Mouse (Mus musculus) liver, embryonic 14.5 days (tissue): ENCODE data around the gene Btnl2. TPM values are rescaled to one million over a fixed set of nuclear protein-coding genes. Genes with fewer than 3 reads are reported as not detected.

Experiments used
- ATAC-seq: fragments of 200-750 bp; cut with Nextera tagmentation; 2 replicates; pipeline ENCODE4 v1.8.0; 2017; ENCODE audit warnings: moderate number of reproducible peaks, mild to moderate bottlenecking, moderate library complexity; ENCODE audit not compliant: insufficient read depth
- DNase-seq, 3 experiments: peaks; one replicate each; pipeline ENCODE4 v3.0.0-alpha.2; 2012 to 2013; ENCODE audit warnings: low read depth in 3 of 3, low spot score in 3 of 3
- H3K27ac ChIP-seq: fragments of 300-500 bp; sonication (generic); 2 replicates; pipeline ENCODE4 v1.5.1; 2014; ENCODE audit warnings: moderate library complexity, mild to moderate bottlenecking, control low read depth, inconsistent platforms
- H3K27me3 ChIP-seq: fragments of 300-500 bp; sonication (generic); 2 replicates; pipeline ENCODE4 v1.6.1; 2014; ENCODE audit warnings: mild to moderate bottlenecking, low read length, moderate library complexity; ENCODE audit not compliant: control insufficient read depth, insufficient read depth
- H3K36me3 ChIP-seq: fragments of 300-500 bp; sonication (generic); replicated peaks from 2 replicates; pipeline ENCODE4 v1.6.1; 2014; ENCODE audit warnings: low read depth; ENCODE audit not compliant: control insufficient read depth, insufficient read depth
- H3K4me1 ChIP-seq, 2 experiments: fragments of 200-500 bp in 1 of 2; fragments of 300-500 bp in 1 of 2; sonication (generic) in 1 of 2; replicated peaks; 2 replicates each; pipeline ENCODE4 v1.6.1; 2012 to 2014; ENCODE audit warnings: antibody characterized with exemption in 1 of 2, inconsistent platforms in 1 of 2, low read length in 1 of 2; ENCODE audit not compliant: control insufficient read depth in 2 of 2, insufficient read depth in 2 of 2
- H3K4me2 ChIP-seq: fragments of 300-500 bp; sonication (generic); 2 replicates; pipeline ENCODE4 v1.6.1; 2014; ENCODE audit warnings: low read depth, mild to moderate bottlenecking, control low read depth, moderate library complexity
- H3K4me3 ChIP-seq, 2 experiments: fragments of 200-500 bp in 1 of 2; fragments of 300-500 bp in 1 of 2; sonication (generic) in 1 of 2; 2 replicates each; pipeline ENCODE4 v1.5.1; 2012 to 2014; ENCODE audit warnings: low read depth in 2 of 2, low read length in 2 of 2, mild to moderate bottlenecking in 2 of 2, control low read depth in 1 of 2, inconsistent platforms in 1 of 2, moderate library complexity in 1 of 2; ENCODE audit not compliant: insufficient read depth in 1 of 2
- H3K9ac ChIP-seq: fragments of 300-500 bp; sonication (generic); replicated peaks from 2 replicates; pipeline ENCODE4 v1.6.1; 2014; ENCODE audit warnings: mild to moderate bottlenecking, control low read depth, moderate library complexity
- H3K9me3 ChIP-seq: fragments of 300-500 bp; sonication (generic); 2 replicates; pipeline ENCODE4 v1.6.1; 2016; ENCODE audit warnings: low read length, mixed read lengths; ENCODE audit not compliant: control insufficient read depth
- CTCF ChIP-seq: IDR thresholded peaks from 2 replicates; pipeline ENCODE4 v1.5.1; 2016; ENCODE audit warnings: antibody characterized with exemption, low read depth, control low read depth
- EP300 ChIP-seq: IDR thresholded peaks from 2 replicates; pipeline ENCODE4 v1.6.1; 2016; ENCODE audit warnings: antibody characterized with exemption, low read depth
- WGBS: fragments of 180-500 bp; shearing (Covaris S2); extraction: QIAGEN DNeasy Blood & Tissue Kit; methylation state at CpG from one replicate; pipeline ENCODE4 v1.1.7; 2014; ENCODE audit not compliant: insufficient replicate concordance; 5-methylcytosine and 5-hydroxymethylcytosine counted together
- polyA plus RNA-seq, 2 experiments: library from polyadenylated mRNA; depleted of rRNA in 1 of 2; stranded (reverse) in 1 of 2; unstranded in 1 of 2; fragments of >200 nt; fragmentation: Nextera tagmentation in 1 of 2; extraction: Ambion mirVana in 1 of 2; gene quantifications; 2 replicates each; pipeline versions ENCODE4 v1.2.1 to v1.2.3; 2012 to 2014

The Btnl2 gene
- polyA plus RNA-seq, 2 experiments: 0.01 TPM; not detected in 1

DNA sequence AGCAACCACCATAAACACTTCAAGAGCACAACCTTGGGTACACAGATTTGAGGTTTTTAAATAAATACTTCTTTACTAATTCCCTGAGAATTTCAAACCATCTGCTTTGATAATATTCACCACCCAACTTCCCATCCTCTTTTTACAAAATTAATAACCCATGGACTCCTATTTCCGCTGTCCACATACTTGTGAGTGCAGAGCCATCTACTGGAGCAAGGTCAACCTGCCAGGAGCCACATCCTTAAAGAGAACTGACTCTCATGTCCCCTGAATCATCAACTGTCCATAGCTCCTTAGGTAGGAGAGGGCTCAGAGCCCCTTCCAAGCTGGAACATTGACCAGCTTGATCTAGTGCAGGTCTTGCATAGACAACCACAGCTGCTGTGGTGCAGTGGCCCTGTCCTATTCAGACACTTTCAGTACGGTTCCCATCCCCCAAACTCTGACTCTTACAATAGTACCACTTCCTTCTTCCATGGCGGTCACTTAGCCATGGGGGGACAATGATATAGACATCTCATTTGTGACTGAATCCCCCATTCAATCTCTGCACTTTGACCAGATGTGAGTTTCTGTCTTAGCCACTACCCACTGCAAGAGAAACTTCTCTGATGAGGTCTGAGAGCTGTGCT lies 9.2 kb downstream of the Btnl2 start:
- Histone ChIP-seq H3K36me3 (no peaks in the 10 kb centered on the region), H3K4me3 (no peak overlapping the region), H3K27ac (no peak overlapping the region), H3K9me3 (no peaks in the 10 kb centered on the region), H3K9ac (no peak overlapping the region), H3K4me1 (no peaks in the 10 kb centered on the region; a peak in 1 of 4 replicates), H3K27me3 (no peaks in the 10 kb centered on the region), H3K4me2 (no peak overlapping the region)
- WGBS: 41% methylated on average over 3 of the region's 3 CpGs
- TF ChIP-seq EP300: no peak
- TF ChIP-seq CTCF: no peak
- no peak for ATAC-seq
- no peak for DNase-seq

DNA sequence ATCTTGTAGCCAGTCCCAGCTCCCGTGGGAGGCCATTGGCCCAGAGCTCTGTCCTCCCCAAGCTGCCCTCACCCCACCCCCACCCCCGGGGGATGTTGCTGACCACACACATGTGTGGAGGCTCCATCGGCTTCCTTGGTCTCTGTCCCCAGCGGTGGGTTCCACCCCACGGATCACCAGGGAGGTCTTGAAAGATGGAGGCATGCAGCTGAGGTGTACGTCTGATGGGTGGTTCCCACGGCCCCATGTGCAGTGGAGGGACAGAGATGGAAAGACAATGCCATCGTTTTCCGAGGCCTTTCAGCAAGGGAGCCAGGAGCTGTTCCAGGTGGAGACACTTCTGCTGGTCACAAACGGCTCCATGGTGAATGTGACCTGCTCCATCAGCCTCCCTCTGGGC lies 10.4 kb downstream of the Btnl2 start:
- WGBS: 56% methylated on average over 10 of the region's 10 CpGs
- Histone ChIP-seq H3K27ac (no peak overlapping the region), H3K36me3 (no peaks in the 10 kb centered on the region), H3K27me3 (no peaks in the 10 kb centered on the region), H3K9me3 (no peaks in the 10 kb centered on the region), H3K4me3 (no peak overlapping the region), H3K4me1 (no peaks in the 10 kb centered on the region; a peak in 1 of 4 replicates), H3K4me2 (no peak overlapping the region), H3K9ac (no peak overlapping the region)
- DNase-seq: no peak
- TF ChIP-seq EP300 (no peak), CTCF (no peak)
- no peak for ATAC-seq

DNA sequence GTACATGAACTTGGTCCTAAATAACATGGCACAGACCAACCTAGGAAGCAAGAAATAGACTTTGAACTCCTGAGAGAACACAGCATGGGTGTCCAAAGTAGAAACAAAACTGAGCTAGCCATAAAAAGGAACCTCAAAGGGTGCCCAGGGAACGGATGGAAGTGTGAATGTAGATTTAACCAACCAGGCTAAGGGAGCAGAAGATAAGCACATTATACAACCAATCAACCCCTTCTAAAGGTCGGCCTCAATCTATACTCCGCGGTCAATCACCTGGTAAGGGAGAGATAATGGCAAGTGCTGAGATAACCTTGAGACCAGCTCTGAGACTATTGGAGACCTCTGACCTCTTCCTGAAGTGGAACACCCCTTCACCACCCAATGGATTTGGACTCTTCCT lies 15.9 kb downstream of the Btnl2 start:
- Histone ChIP-seq H3K27me3 (no peaks in the 10 kb centered on the region), H3K36me3 (no peaks in the 10 kb centered on the region), H3K4me1 (no peaks in the 10 kb centered on the region; a peak in 1 of 4 replicates), H3K4me3 (no peak overlapping the region), H3K4me2 (no peak overlapping the region), H3K9ac (no peak overlapping the region), H3K27ac (no peak overlapping the region), H3K9me3 (no peaks in the 10 kb centered on the region)
- no peak for TF ChIP-seq EP300
- TF ChIP-seq CTCF: no peak
- ATAC-seq (no peak), DNase-seq (no peak)
- WGBS: 47% methylated on average over 4 of the region's 4 CpGs

DNA sequence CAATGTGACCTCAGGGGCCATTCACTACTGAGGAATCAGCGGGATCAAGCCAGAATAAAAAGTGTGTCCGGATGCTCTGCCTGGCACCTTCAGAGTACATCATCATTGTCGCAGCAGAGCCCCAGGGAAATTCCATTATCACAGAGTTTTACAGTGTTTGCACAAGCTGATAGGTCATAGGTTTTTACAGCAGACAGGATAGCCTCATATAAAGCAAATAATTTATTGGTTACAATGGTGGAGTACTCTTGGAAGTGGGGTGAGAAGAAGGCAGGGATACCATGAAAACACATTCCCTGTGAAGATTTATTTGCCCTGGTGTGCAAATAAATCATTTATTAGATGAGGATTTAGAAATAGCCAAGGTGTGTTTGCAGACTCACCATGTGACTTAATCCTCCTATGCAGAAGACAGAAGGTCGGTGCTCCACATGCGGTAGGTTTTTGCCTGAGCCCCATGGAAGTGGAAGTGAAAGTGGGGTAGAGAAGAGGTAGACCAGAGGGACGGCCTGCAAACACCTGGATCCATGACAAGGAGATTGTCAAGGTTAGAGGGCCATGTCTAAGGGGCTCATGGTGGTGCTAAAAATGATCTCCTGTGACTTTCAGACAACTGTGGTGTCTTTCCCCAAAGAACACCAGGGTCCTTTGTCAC lies 18.6 kb downstream of the Btnl2 start:
- H3K27me3 ChIP-seq: no peaks in the 10 kb centered on the region
- DNase-seq: no peak
- no peaks in the 10 kb centered on the region for H3K36me3 ChIP-seq
- ATAC-seq: no peak
- TF ChIP-seq EP300: no peak
- no peak for TF ChIP-seq CTCF
- no peak overlapping the region for H3K9ac ChIP-seq
- no peak overlapping the region for H3K27ac ChIP-seq
- WGBS: 53% methylated on average over 6 of the region's 6 CpGs
- H3K4me2 ChIP-seq: no peak overlapping the region
- no peaks in the 10 kb centered on the region; a peak in 1 of 4 replicates for H3K4me1 ChIP-seq
- no peak overlapping the region for H3K4me3 ChIP-seq
- no peaks in the 10 kb centered on the region for H3K9me3 ChIP-seq

DNA sequence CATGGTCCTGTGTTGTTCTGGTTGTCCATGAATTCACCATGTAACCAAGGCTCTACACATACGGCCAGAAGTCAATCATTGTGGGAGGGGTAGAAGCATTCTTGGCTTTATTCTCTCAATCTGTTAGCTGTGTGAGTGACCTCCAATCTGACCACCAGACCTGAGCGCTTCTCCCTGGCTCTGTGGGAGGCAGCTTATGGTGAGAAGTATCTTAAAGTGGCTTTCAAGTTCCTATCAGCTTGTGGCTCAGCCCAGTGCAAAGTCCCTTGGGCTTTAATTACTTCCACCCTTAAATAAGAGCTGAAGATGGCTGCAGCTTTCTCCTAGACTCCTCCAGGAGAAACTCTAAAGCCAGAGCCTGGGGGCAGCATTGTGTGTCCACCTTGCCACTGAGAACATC lies 22.2 kb downstream of the Btnl2 start, which contains the start of gene Btnl1:
TSS of gene Btnl1 (plus strand) at position 286 of the 400 bp plus-strand sequence.
- no peak within 1 kb of the TSS for H3K4me3 ChIP-seq
- no peaks in the 10 kb centered on the region for H3K9me3 ChIP-seq
- no peak within 1 kb of the TSS for H3K4me2 ChIP-seq
- TF ChIP-seq CTCF (no peak), EP300 (no peak)
- ATAC-seq: no peak
- H3K27ac ChIP-seq: no peak within 1 kb of the TSS
- no peaks in the 10 kb centered on the region for H3K36me3 ChIP-seq
- H3K4me1 ChIP-seq: no peaks in the 10 kb centered on the region
- WGBS: 53% methylated on average over 2 of the region's 2 CpGs
- DNase-seq: no peak
- H3K9ac ChIP-seq: no peak within 1 kb of the TSS
- no peaks in the 10 kb centered on the region for H3K27me3 ChIP-seq
